Mouse (Mus musculus): Measurements from ENCODE around the gene Fastkd5. TPM values are rescaled to one million over a fixed set of nuclear protein-coding genes. Genes with fewer than 3 reads are reported as not detected.

Fastkd5 gene
- polyA plus RNA-seq, 1 experiment, result 1.2 TPM

DNA sequence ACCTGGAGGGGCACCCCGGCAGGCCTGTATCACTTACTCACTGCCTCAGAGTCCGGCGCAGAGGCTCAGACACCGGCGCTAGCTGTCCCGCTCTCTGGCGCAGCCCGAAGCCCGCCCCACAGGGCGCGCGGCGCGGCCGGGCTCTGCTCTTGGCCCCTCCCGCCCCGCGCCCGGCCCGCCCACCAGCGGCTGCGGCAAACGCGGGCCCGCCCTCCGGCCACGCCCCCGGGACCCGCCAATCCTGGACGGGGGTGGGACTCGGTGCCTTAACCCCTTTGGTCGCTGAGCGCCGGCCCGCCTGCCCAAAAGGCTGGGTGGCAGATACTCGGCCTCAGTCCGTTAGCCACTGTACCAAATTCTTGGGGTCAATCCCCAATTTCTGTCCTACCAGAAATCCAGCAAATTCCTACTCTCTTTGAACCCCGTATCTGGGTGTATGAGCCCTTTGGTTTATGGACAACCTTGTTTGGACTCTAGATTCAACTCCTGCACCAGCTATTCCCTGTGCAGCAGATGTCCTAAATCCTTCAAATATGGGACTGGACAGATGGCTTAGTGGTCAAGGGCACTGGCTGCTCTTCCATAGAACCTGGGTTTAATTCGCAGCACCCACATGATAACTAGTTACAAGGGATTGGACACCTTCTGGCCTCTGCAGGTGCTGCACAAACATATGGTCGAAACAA, 13.0 kb upstream of the Fastkd5 start, which contains the start of gene Lzts3:
Gene Lzts3 (minus strand): TSS at position 120 of the 686 bp plus-strand sequence.
- H3K27ac ChIP-seq (ENCODE audit: insufficient read depth, low read length), result no peak within 1 kb of the TSS
- peak; percentile 55 to 91 for DNase-seq (ENCODE audit: low read depth in 1 of 2, low spot score in 2 of 2)
- H3K36me3 ChIP-seq (ENCODE audit: control insufficient read depth, insufficient read depth, low read length), result no peaks in the 10 kb centered on the region
- peaks cover 6% of the 10 kb centered on the region; the same call in 1 of the 2 replicates for H3K4me1 ChIP-seq (ENCODE audit: control insufficient read depth, insufficient read depth, insufficient read length)
- H3K4me3 ChIP-seq (ENCODE audit: extremely low read depth, insufficient read depth, insufficient read length), result peak within 1 kb of the TSS; percentile 80
- no peaks in the 10 kb centered on the region for H3K27me3 ChIP-seq (ENCODE audit: control insufficient read depth, insufficient read depth, low read length)
- WGBS, result 4% methylated on average over 38 of the region's 40 CpGs
- TF ChIP-seq POLR2A (IDR thresholded peaks at IDR 0.05; ENCODE audit: low read depth, low read length), result no peak
- no peak for TF ChIP-seq CTCF (IDR thresholded peaks at IDR 0.05; ENCODE audit: extremely low read depth, insufficient read depth, insufficient read length, insufficient replicate concordance)

DNA sequence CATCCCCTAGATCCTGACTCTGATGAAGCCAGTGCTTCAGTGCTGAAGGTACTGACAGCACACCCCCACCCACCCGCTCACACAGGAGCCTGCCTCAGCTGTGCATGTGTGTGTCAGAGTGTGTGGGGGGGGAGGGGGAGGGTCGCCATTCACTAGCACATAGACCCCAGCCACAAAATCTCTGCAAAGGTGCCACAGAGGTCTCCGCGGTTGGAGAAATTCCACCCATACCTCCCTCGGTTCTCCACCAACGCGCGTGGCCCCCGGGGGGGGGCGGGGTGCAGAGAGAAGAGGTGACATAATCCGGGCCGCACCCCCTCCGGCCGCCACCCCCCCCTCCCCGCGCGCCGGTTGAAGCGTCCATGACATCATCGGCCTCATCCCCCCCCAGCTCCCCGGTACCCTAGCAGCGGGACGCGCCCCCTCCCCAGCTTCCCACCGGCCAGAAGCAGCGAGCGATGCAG, 12.4 kb upstream of the Fastkd5 start:
- Histone ChIP-seq H3K27ac (ENCODE audit: insufficient read depth, low read length) (no peak overlapping the region), H3K4me1 (ENCODE audit: control insufficient read depth, insufficient read depth, insufficient read length) (peaks cover 6% of the 10 kb centered on the region; the same call in 1 of the 2 replicates), H3K4me3 (ENCODE audit: extremely low read depth, insufficient read depth, insufficient read length) (peak overlapping the region; percentile 80), H3K36me3 (ENCODE audit: control insufficient read depth, insufficient read depth, low read length) (no peaks in the 10 kb centered on the region), H3K27me3 (ENCODE audit: control insufficient read depth, insufficient read depth, low read length) (no peaks in the 10 kb centered on the region)
- TF ChIP-seq POLR2A (IDR thresholded peaks at IDR 0.05; ENCODE audit: low read depth, low read length), result no peak
- TF ChIP-seq CTCF (IDR thresholded peaks at IDR 0.05; ENCODE audit: extremely low read depth, insufficient read depth, insufficient read length, insufficient replicate concordance), result no peak
- under 1% methylated on average over 25 of the region's 27 CpGs for WGBS
- no peak for DNase-seq (ENCODE audit: low read depth in 1 of 2, low spot score in 2 of 2)

DNA sequence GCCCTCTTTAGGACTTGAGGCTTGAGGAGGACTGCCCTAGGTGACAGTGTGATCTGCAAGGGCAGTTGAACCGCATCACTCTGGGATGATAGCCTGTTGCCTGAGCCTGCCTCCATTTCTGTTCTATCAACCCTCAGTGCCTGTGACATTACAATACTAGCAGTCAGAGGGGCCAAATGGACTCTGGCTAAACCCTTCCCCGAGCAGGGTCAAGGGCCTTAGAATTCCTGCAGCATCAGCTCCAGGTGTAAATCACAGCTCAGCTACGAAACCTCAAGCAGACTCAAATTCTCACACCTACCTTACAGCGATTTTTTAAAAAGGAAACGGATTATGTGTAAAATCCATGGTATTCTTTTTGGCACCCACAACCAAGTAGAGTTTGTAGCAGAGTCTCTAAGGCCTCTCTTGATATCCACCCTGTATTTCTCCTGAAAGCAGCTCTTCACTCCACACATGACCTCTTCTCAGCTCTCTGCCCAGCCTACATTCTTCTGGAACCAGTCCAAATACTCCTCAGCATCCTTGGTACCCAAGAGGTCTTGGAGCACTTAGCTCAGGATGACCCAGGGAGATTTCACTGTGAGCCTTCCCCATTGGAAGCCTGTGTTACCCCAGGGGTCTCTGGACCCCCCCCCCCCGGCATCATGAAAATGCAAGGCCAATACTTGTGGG, 11.7 kb upstream of the Fastkd5 start:
- Histone ChIP-seq H3K4me3 (ENCODE audit: extremely low read depth, insufficient read depth, insufficient read length) (no peak overlapping the region), H3K36me3 (ENCODE audit: control insufficient read depth, insufficient read depth, low read length) (no peaks in the 10 kb centered on the region), H3K27ac (ENCODE audit: insufficient read depth, low read length) (no peak overlapping the region), H3K4me1 (ENCODE audit: control insufficient read depth, insufficient read depth, insufficient read length) (peaks cover 6% of the 10 kb centered on the region; the same call in 1 of the 2 replicates), H3K27me3 (ENCODE audit: control insufficient read depth, insufficient read depth, low read length) (no peaks in the 10 kb centered on the region; the same call in 1 of the 2 replicates)
- no peak for DNase-seq (ENCODE audit: low read depth in 1 of 2, low spot score in 2 of 2)
- 76% methylated on average over 6 of the region's 6 CpGs for WGBS
- no peak for TF ChIP-seq POLR2A (IDR thresholded peaks at IDR 0.05; ENCODE audit: low read depth, low read length)
- TF ChIP-seq CTCF (IDR thresholded peaks at IDR 0.05; ENCODE audit: extremely low read depth, insufficient read depth, insufficient read length, insufficient replicate concordance), result no peak

DNA sequence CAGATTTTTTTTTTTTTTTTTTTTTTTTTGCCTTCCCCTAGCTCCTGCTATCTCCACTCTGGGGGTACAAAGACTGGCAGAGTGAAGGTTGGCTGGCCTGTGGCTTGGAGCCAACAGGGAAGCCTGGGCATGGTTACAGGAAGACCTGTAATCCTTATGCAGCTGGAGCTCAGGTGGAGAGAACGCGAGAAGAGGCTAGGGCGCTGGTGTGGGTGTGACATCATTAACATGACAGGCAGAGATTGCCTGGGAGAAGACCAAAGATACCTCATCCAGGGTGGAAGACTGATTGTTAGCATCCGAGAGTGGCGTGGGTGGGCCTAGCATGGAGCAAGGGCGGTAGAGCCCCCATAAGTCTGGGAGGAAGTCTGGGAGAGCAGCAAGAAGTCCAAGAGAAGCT, 9.4 kb upstream of the Fastkd5 start:
- no peak for DNase-seq (ENCODE audit: low read depth in 1 of 2, low spot score in 2 of 2)
- 94% methylated on average over 6 of the region's 6 CpGs for WGBS
- H3K4me3 ChIP-seq (ENCODE audit: extremely low read depth, insufficient read depth, insufficient read length), result no peak overlapping the region
- H3K27me3 ChIP-seq (ENCODE audit: control insufficient read depth, insufficient read depth, low read length), result peaks cover 11% of the 10 kb centered on the region
- no peaks in the 10 kb centered on the region for H3K36me3 ChIP-seq (ENCODE audit: control insufficient read depth, insufficient read depth, low read length)
- no peak overlapping the region for H3K27ac ChIP-seq (ENCODE audit: insufficient read depth, low read length)
- TF ChIP-seq CTCF (IDR thresholded peaks at IDR 0.05; ENCODE audit: extremely low read depth, insufficient read depth, insufficient read length, insufficient replicate concordance) (no peak), POLR2A (IDR thresholded peaks at IDR 0.05; ENCODE audit: low read depth, low read length) (no peak)
- peaks cover 19% of the 10 kb centered on the region for H3K4me1 ChIP-seq (ENCODE audit: control insufficient read depth, insufficient read depth, insufficient read length)

DNA sequence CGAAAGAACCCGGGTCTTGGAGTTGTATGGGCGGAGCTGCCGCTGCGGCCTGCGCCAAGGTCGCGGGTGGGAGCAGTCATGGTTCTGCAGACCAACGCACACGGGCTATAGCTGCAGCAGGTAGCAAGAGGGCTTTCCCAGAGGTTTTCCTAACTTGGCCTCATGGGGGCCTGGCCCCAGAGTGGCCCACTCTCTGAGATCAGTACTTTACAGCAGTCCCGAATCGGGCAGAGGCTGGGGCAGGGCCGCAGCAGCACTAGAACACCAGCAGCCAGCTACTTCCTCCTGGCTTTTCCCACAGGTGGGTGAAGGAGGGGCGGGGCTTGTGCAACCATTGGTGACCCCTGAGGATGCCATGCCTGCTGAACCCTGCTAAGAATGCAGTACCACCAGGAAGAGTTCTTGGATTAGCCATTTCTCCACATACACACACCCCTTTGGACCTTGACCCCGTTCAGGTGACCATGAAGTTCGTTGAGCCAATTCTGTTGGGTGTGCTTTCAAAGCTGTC, 8.3 kb upstream of the Fastkd5 start:
- TF ChIP-seq POLR2A (IDR thresholded peaks at IDR 0.05; ENCODE audit: low read depth, low read length) (no peak), CTCF (IDR thresholded peaks at IDR 0.05; ENCODE audit: extremely low read depth, insufficient read depth, insufficient read length, insufficient replicate concordance) (no peak)
- no peaks in the 10 kb centered on the region for H3K36me3 ChIP-seq (ENCODE audit: control insufficient read depth, insufficient read depth, low read length)
- H3K27me3 ChIP-seq (ENCODE audit: control insufficient read depth, insufficient read depth, low read length), result peaks cover 12% of the 10 kb centered on the region
- WGBS, result 48% methylated on average over 16 of the region's 16 CpGs
- H3K4me1 ChIP-seq (ENCODE audit: control insufficient read depth, insufficient read depth, insufficient read length), result peaks cover 20% of the 10 kb centered on the region
- no peak overlapping the region for H3K4me3 ChIP-seq (ENCODE audit: extremely low read depth, insufficient read depth, insufficient read length)
- no peak overlapping the region for H3K27ac ChIP-seq (ENCODE audit: insufficient read depth, low read length)
- no peak for DNase-seq (ENCODE audit: low read depth in 1 of 2, low spot score in 2 of 2)

DNA sequence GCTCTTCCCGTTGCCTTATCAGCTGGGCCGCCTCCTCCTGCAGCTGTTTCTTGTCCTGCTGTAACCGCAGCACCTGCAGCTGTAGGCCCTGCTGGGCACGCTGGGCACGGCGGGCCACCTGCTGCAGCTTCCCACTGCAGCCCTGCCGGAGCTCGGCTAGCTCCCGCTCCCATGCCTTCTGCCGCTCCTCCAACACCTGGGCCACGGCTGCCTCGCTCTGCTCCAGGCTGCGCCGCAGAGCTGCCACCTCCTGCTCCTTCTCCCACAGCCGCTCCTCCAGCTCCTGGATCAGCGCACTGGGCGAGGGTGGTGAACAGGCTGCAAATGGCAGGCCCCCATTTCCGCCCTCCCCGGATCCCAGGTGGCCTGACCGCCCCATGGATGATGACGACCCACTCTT, 6.0 kb upstream of the Fastkd5 start:
- 14% methylated on average over 21 of the region's 21 CpGs for WGBS
- no peak for TF ChIP-seq POLR2A (IDR thresholded peaks at IDR 0.05; ENCODE audit: low read depth, low read length)
- TF ChIP-seq CTCF (IDR thresholded peaks at IDR 0.05; ENCODE audit: extremely low read depth, insufficient read depth, insufficient read length, insufficient replicate concordance), result no peak
- peaks cover 14% of the 10 kb centered on the region for H3K4me1 ChIP-seq (ENCODE audit: control insufficient read depth, insufficient read depth, insufficient read length)
- peak overlapping the region; percentile 31; the same call in 1 of the 2 replicates for H3K4me3 ChIP-seq (ENCODE audit: extremely low read depth, insufficient read depth, insufficient read length)
- no peaks in the 10 kb centered on the region for H3K36me3 ChIP-seq (ENCODE audit: control insufficient read depth, insufficient read depth, low read length)
- H3K27me3 ChIP-seq (ENCODE audit: control insufficient read depth, insufficient read depth, low read length), result peaks cover 12% of the 10 kb centered on the region
- H3K27ac ChIP-seq (ENCODE audit: insufficient read depth, low read length), result no peak overlapping the region
- no peak for DNase-seq (ENCODE audit: low read depth in 1 of 2, low spot score in 2 of 2)

Measured in spleen, adult 2 months (tissue).